8 mouse cellular contexts compared by ENCODE assay signal in genomic region chr5:148929116-148929449, GRCm38 (mm10). TPM values are rescaled to one million over a fixed set of nuclear protein-coding genes. Genes with fewer than 3 reads are reported as not detected.
DNase-seq lines count a peak whose midpoint lies in the region; ATAC-seq and TF ChIP-seq lines count a peak whose summit lies in the region.

TSS of gene Katnal1 (minus strand) at chr5:148929320.

- no peak for TF ChIP-seq POLR2A in olfactory bulb, adult 2 months (IDR thresholded peaks at IDR 0.05; ENCODE audit: insufficient read depth, low read depth, low read length)

- peak within 1 kb of the TSS; percentile 93 for H3K4me3 ChIP-seq in E14TG2a.4 (replicated peaks; ENCODE audit: low read length)
- H3K4me3 ChIP-seq in forebrain, embryonic 13.5 days = peak within 1 kb of the TSS; percentile 72
- peak within 1 kb of the TSS; percentile 82 for H3K4me3 ChIP-seq in olfactory bulb, adult 2 months (ENCODE audit: insufficient read depth, low read depth, low read length)

- under 1% methylated on average over 16 of the region's 16 CpGs for WGBS in forebrain, embryonic 13.5 days
- 1% methylated on average over 16 of the region's 16 CpGs for WGBS in olfactory bulb, adult 2 months

- H3K27ac ChIP-seq in forebrain, embryonic 13.5 days = peak within 1 kb of the TSS; percentile 96
- H3K27ac ChIP-seq in olfactory bulb, adult 2 months (ENCODE audit: insufficient read depth, low read depth, low read length) = peak within 1 kb of the TSS; percentile 97

- peaks cover 27% of the 10 kb centered on the region for H3K4me1 ChIP-seq in E14TG2a.4 (replicated peaks; ENCODE audit: low read depth, low read length)
- peaks cover 19% of the 10 kb centered on the region for H3K4me1 ChIP-seq in forebrain, embryonic 13.5 days
- H3K4me1 ChIP-seq in olfactory bulb, adult 2 months (ENCODE audit: control insufficient read depth, insufficient read depth, low read length) = peaks cover 3% of the 10 kb centered on the region

- peak within 1 kb of the TSS; percentile 76 for H3K4me2 ChIP-seq in forebrain, embryonic 13.5 days

- peak; percentile 63; the same call in 1 of the 2 replicates for ATAC-seq in forebrain, embryonic 13.5 days
- no peak for ATAC-seq in granulocyte monocyte progenitor cell, adult 5-6 weeks (replicated peaks; ENCODE audit: poor library complexity, severe bottlenecking)

- no peak for TF ChIP-seq CTCF in E14TG2a.4 (conservative IDR thresholded peaks at IDR 0.05; ENCODE audit: low read length)
- TF ChIP-seq CTCF in olfactory bulb, adult 2 months (IDR thresholded peaks at IDR 0.05; ENCODE audit: insufficient read depth, low read depth, low read length) = no peak

- H3K9ac ChIP-seq in forebrain, embryonic 13.5 days = peak within 1 kb of the TSS; percentile 93

- peaks cover 3% of the 10 kb centered on the region; the same call in 1 of the 2 replicates for H3K36me3 ChIP-seq in E14TG2a.4 (ENCODE audit: insufficient read depth, low read length)
- peaks cover 19% of the 10 kb centered on the region; the same call in 1 of the 2 replicates for H3K36me3 ChIP-seq in forebrain, embryonic 13.5 days (ENCODE audit: poor library complexity, severe bottlenecking)

- H3K9me3 ChIP-seq in E14TG2a.4 (ENCODE audit: low read length) = no peaks in the 10 kb centered on the region; the same call in 1 of the 2 replicates
- no peaks in the 10 kb centered on the region for H3K9me3 ChIP-seq in forebrain, embryonic 13.5 days (replicated peaks)

- no peak for DNase-seq in heart, adult 18-20 months
- no peak for DNase-seq in heart, postnatal 10 days
- DNase-seq in left cerebral cortex, postnatal 36 days (ENCODE audit: low spot score in 2 of 2) = no peak
- DNase-seq in cerebellum, adult 9-10 months = no peak

- intact Hi-C loops in heart, postnatal 10 days (cut with DNase I) = loop anchor here (10.0 kb wide), 1 partner anchor 256 kb away; the partner anchor contains the start of genes Hmgb1 and Uspl1
- intact Hi-C loops in left cerebral cortex, postnatal 36 days (cut with DNase I) = loop anchor here (2.0 kb wide), 3 partner anchors 30 to 256 kb away; partner anchors contain the start of genes Gm42791, Hmgb1 and Uspl1

- H3K27me3 ChIP-seq in E14TG2a.4 (ENCODE audit: insufficient read depth, low read length) = no peaks in the 10 kb centered on the region; the same call in 1 of the 2 replicates
- no peaks in the 10 kb centered on the region for H3K27me3 ChIP-seq in forebrain, embryonic 13.5 days

RNA-seq across cellular contexts. Expression of gene Katnal1, which starts in this region (rescaled TPM):
- 10 to 100 TPM; 10.7 to 10.8 TPM for total RNA-seq in heart, adult 18-20 months (2021)
- total RNA-seq in heart, postnatal 10 days (2021) = 1 to 10 TPM; 5.9 to 9.4 TPM
- 31.6 and 38.5 TPM in 2 replicates for polyA plus RNA-seq in forebrain, embryonic 13.5 days (2015; fragmentation: Nextera tagmentation; extraction: Ambion mirVana)
- 10 to 100 TPM; 69.5 to 72.8 TPM for total RNA-seq in left cerebral cortex, postnatal 36 days (2021)
- not detected in 2 replicates for polyA plus RNA-seq in olfactory bulb, adult 2 months (2012; ENCODE audit: insufficient read depth, insufficient read length, low replicate concordance, missing spikeins)
- 4.4 and 4.6 TPM in 2 replicates for total RNA-seq in granulocyte monocyte progenitor cell, adult 5-6 weeks (2014; fragmentation: Nextera tagmentation)
- total RNA-seq in granulocyte monocyte progenitor cell, adult 5-6 weeks (2017) = 4.4 and 9.3 TPM in 2 replicates

Comparison
In these comparisons a context has a peak if more than half of its experiments do, and no peak if none do; other contexts are left out.
1. RNA of gene Katnal1 (total RNA-seq): 69.5 to 72.8 TPM in left cerebral cortex, postnatal 36 days; 10.7 to 10.8 TPM in heart, adult 18-20 months, 5.9 to 9.4 TPM in heart, postnatal 10 days and 4.4 to 9.3 TPM in granulocyte monocyte progenitor cell, adult 5-6 weeks; every median in the first group is over 4 times any median in the second.
2. Peak in every context shown above with its lines, with median percentiles within 50 percentile points of each other: H3K4me3 ChIP-seq.